Mouse (Mus musculus) liver, postnatal 0 days (tissue): ENCODE data around the gene Cyp11a1. TPM values are rescaled to one million over a fixed set of nuclear protein-coding genes. Genes with fewer than 3 reads are reported as not detected.

Experiments
- ATAC-seq: fragments of 200-750 bp; cut with Nextera tagmentation; 2 replicates; pipeline ENCODE4 v1.8.0; 2017; ENCODE audit warnings: mild to moderate bottlenecking, moderate library complexity
- DNase-seq: peaks from one replicate; pipeline ENCODE4 v3.0.0-alpha.2; 2016
- H3K27ac ChIP-seq: fragments of 300-500 bp; sonication (generic); 2 replicates; pipeline ENCODE4 v1.5.1; 2014; ENCODE audit warnings: antibody characterized with exemption, moderate library complexity, mild to moderate bottlenecking, low read depth
- H3K27me3 ChIP-seq: fragments of 300-500 bp; sonication (generic); 2 replicates; pipeline ENCODE4 v1.6.1; 2014; ENCODE audit warnings: low read length, control low read depth, mixed read lengths; ENCODE audit not compliant: insufficient read depth
- H3K36me3 ChIP-seq: fragments of 300-500 bp; sonication (generic); replicated peaks from 2 replicates; pipeline ENCODE4 v1.6.1; 2014; ENCODE audit warnings: mild to moderate bottlenecking, control low read depth, low read length, moderate library complexity, mixed read lengths; ENCODE audit not compliant: insufficient read depth
- H3K4me1 ChIP-seq: fragments of 300-500 bp; sonication (generic); 2 replicates; pipeline ENCODE4 v1.6.1; 2014; ENCODE audit warnings: antibody characterized with exemption, mild to moderate bottlenecking, control low read depth; ENCODE audit not compliant: insufficient read depth
- H3K4me2 ChIP-seq: fragments of 300-500 bp; sonication (generic); 2 replicates; pipeline ENCODE4 v1.6.1; 2014; ENCODE audit warnings: low read depth, mild to moderate bottlenecking, low read length, moderate library complexity, mixed read lengths
- H3K4me3 ChIP-seq: fragments of 300-500 bp; sonication (generic); 2 replicates; pipeline ENCODE4 v1.5.1; 2014; ENCODE audit warnings: low read depth, low read length
- H3K9ac ChIP-seq: fragments of 300-500 bp; sonication (generic); replicated peaks from 2 replicates; pipeline ENCODE4 v1.6.1; 2014; ENCODE audit warnings: mild to moderate bottlenecking, moderate library complexity
- H3K9me3 ChIP-seq: fragments of 300-500 bp; sonication (generic); 2 replicates; pipeline ENCODE4 v1.6.1; 2016; ENCODE audit warnings: mild to moderate bottlenecking, control low read depth, low read length, mixed read lengths
- CTCF ChIP-seq: sonication (generic); IDR thresholded peaks from 2 replicates; pipeline ENCODE4 v1.5.1; 2016; ENCODE audit warnings: antibody characterized with exemption, low read depth
- EP300 ChIP-seq: IDR thresholded peaks from 2 replicates; pipeline ENCODE4 v1.6.1; 2016; ENCODE audit warnings: antibody characterized with exemption, low read depth, mild to moderate bottlenecking
- WGBS: fragments of 180-500 bp; shearing (Covaris S2); extraction: QIAGEN DNeasy Blood & Tissue Kit; methylation state at CpG from one replicate; pipeline ENCODE4 v1.1.7; 2014; ENCODE audit not compliant: insufficient replicate concordance; 5-methylcytosine and 5-hydroxymethylcytosine counted together
- polyA plus RNA-seq: library from polyadenylated mRNA; unstranded; fragments of >200 nt; fragmentation: Nextera tagmentation; extraction: Ambion mirVana; gene quantifications from 2 replicates; pipeline ENCODE4 v1.2.1, GENCODE M21; 2015

Gene Cyp11a1
- 0.43 and 0.51 TPM in 2 replicates for polyA plus RNA-seq

DNA sequence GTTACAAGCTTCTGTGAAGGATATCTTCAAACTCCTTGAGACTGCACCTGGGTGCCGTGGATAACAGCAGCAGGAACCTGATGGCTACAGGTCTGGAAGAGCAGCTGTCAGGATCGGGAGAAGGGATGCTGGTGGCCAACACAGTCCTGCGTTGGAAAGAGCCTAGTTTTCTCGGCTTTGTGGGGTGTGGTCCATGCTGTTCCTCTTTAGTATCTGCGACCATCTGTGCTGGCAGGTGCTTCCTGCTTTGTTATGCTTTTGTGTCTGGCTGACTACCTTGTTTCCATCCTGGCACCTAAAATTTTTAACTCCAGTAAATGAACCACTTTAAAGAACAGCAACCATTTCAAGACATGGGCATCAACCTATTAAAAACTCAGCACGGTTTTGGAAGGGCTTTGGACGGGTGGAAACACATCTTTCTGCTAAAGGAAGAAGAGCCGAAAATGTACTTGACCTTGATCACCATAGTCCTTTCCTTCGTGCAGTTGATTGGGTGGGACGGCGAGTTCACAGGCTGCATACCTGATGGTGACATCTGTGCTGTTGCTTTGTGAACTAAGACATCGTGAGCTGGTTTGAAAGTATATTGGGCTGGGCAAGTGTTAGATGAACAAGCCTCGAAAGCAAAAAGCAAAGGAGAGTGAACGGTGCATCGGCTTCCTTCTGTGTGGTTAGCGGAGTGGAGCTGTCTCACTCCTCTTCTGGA, at the start of gene Cyp11a1:
TSS of gene Cyp11a1 (plus strand) at position 659 of the 709 bp plus-strand sequence.
- Histone ChIP-seq H3K9ac (no peak within 1 kb of the TSS), H3K27me3 (no peaks in the 10 kb centered on the region), H3K4me3 (no peak within 1 kb of the TSS), H3K9me3 (no peaks in the 10 kb centered on the region), H3K4me2 (no peak within 1 kb of the TSS), H3K36me3 (no peaks in the 10 kb centered on the region), H3K4me1 (no peaks in the 10 kb centered on the region), H3K27ac (no peak within 1 kb of the TSS)
- DNase-seq = no peak
- no peak for ATAC-seq
- no peak for TF ChIP-seq CTCF
- TF ChIP-seq EP300 = no peak
- 61% methylated on average over 16 of the region's 16 CpGs for WGBS

DNA sequence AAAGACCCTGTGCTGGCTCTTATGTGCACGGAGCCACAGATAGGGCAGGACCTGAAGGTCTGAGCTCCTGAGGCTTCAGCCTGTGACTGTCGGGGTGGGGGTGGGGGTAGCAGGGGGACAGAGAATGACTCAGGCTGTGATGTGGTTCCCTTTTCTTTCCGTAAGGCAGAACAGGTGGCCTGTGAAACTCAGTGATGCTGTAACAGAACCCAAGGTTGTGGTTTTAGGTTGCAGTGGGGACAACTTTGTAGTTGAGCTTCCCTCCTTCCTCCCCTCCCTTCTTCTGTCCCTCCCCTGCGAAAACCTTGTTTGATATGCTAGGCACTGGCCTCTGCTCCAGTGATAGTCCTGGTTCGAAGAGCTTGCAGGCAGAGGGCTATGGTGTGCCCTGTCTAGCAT, 49.4 kb upstream of the Cyp11a1 start:
- peak; percentile 37 for DNase-seq
- peak overlapping the region; percentile 34; the same call in 1 of the 2 replicates for H3K27ac ChIP-seq
- 36% methylated on average over 5 of the region's 5 CpGs for WGBS

DNA sequence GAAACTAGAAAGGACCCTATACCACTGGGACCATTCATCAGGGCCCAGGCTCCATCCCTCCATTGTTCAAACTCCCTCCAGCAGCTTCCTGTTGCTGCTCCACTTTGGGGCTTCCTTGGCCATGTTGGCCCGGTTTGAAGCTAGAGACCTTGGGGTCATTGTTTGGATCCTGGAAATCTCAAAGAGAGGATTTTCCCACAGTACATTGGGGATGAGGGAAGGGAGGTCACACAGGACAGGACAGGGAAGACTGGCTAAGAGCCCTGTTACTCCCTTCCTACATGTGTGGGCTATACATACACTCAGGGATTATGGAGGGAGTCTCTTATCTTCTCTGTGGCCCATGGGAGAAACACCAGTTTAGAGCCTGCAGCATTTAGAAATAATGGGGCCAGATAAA, 47.6 kb upstream of the Cyp11a1 start:
- Histone ChIP-seq H3K4me3 (no peak overlapping the region), H3K4me1 (peaks cover 12% of the 10 kb centered on the region), H3K36me3 (no peaks in the 10 kb centered on the region), H3K9ac (no peak overlapping the region), H3K4me2 (no peak overlapping the region), H3K27ac (no peak overlapping the region), H3K27me3 (no peaks in the 10 kb centered on the region; the same call in 1 of the 2 replicates), H3K9me3 (no peaks in the 10 kb centered on the region)
- TF ChIP-seq CTCF (no peak), EP300 (no peak)
- DNase-seq (no peak), ATAC-seq (no peak)
- 74% methylated on average over 1 of the region's 1 CpGs for WGBS

More for the DNA sequence above, 49.4 kb upstream of the Cyp11a1 start:
- peaks cover 12% of the 10 kb centered on the region for H3K4me1 ChIP-seq
- no peak overlapping the region for H3K9ac ChIP-seq
- H3K9me3 ChIP-seq = no peaks in the 10 kb centered on the region
- H3K27me3 ChIP-seq = no peaks in the 10 kb centered on the region; the same call in 1 of the 2 replicates
- TF ChIP-seq CTCF = no peak
- no peak for TF ChIP-seq EP300
- no peaks in the 10 kb centered on the region for H3K36me3 ChIP-seq
- H3K4me3 ChIP-seq = no peak overlapping the region
- H3K4me2 ChIP-seq = no peak overlapping the region
- 0 out of 2 replicates have a peak, but pooled peaks have one; percentile 23 for ATAC-seq

DNA sequence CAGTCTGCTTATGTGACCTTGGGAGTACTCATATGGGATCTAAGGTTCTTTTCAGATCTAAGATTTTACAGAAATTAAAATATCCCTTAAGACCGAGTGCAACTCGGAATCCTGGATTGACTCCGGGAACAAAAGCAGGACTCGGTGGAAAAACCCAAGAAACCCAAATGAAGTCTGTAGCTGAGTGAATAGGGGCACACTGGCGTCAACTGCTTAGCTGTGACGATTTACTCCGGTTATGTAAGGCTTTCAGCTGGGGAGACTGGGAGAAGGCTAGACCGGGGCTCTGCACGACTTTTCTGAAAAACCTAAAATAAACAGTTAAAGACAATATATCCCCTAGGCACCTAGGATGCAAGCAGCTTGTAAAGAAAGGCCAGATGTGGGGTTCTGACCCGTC, 46.8 kb upstream of the Cyp11a1 start:
- Histone ChIP-seq H3K4me1 (peaks cover 12% of the 10 kb centered on the region), H3K36me3 (no peaks in the 10 kb centered on the region), H3K4me2 (no peak overlapping the region), H3K27ac (no peak overlapping the region), H3K27me3 (no peaks in the 10 kb centered on the region), H3K9me3 (no peaks in the 10 kb centered on the region), H3K4me3 (no peak overlapping the region), H3K9ac (no peak overlapping the region)
- TF ChIP-seq EP300 (no peak), CTCF (no peak)
- DNase-seq (no peak), ATAC-seq (no peak)
- 68% methylated on average over 10 of the region's 10 CpGs for WGBS

GRCm38 (mm10) chr9:57959886-57960866, 46.0 kb upstream of the Cyp11a1 start:
- H3K9me3 ChIP-seq = no peaks in the 10 kb centered on the region
- no peak overlapping the region for H3K4me2 ChIP-seq
- DNase-seq (no peak), ATAC-seq (no peak)
- H3K36me3 ChIP-seq = no peaks in the 10 kb centered on the region
- no peaks in the 10 kb centered on the region for H3K27me3 ChIP-seq
- H3K9ac ChIP-seq = no peak overlapping the region
- no peak overlapping the region for H3K4me3 ChIP-seq
- TF ChIP-seq CTCF (no peak), EP300 (no peak)
- H3K27ac ChIP-seq = no peak overlapping the region
- peaks cover 6% of the 10 kb centered on the region for H3K4me1 ChIP-seq
- WGBS = 80% methylated on average over 17 of the region's 17 CpGs

DNA sequence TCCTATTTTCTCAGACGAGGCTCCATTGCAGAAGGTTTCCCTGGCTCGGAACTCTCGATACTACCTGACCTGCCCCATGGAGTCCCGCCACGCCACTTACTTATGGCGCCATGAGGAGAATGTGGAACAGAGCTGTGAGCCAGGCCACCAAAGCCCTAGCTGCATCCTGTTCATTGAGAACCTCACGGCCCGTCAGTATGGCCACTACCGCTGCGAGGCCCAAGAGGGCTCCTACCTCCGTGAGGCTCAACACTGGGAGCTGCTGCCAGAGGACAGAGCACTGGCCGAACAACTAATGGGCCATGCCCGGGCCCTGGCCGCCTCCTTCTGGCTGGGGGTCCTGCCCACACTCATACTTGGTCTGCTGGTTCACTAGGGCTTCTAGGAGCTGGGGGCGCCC, 45.0 kb upstream of the Cyp11a1 start:
- H3K27me3 ChIP-seq = no peaks in the 10 kb centered on the region
- TF ChIP-seq EP300 (no peak), CTCF (no peak)
- no peak for ATAC-seq
- no peak overlapping the region for H3K9ac ChIP-seq
- no peaks in the 10 kb centered on the region for H3K36me3 ChIP-seq
- no peak overlapping the region for H3K27ac ChIP-seq
- peaks cover 6% of the 10 kb centered on the region for H3K4me1 ChIP-seq
- no peak overlapping the region for H3K4me3 ChIP-seq
- DNase-seq = no peak
- no peaks in the 10 kb centered on the region for H3K9me3 ChIP-seq
- 84% methylated on average over 15 of the region's 15 CpGs for WGBS
- no peak overlapping the region for H3K4me2 ChIP-seq
